In the genomic region with DNA sequence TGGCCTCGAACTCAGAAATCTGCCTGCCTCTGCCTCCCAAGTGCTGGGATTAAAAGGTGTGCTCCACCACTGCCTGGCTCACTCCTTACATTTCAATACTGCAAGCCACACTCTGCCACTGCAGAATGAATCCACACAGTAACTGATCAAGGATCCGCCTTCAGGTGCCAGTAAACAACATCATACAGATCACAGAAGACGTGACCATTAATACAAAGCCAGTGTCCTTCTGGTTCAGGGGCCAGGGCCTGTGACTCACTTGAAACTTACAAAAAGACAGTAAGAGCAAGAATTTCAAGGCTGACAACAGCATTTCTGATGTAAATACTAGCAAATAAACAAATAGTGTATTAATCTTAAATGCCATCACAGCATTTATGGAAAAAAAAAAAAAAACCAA, we compare ENCODE assay signal across 30 mouse cellular contexts.
"Had no signal": no experiment of that assay in that cellular context is flagged by ENCODE, and none has a peak within 500 bp of the region (broad histone marks: within the 10 kb centered on the region; RNA-seq: fewer than 3 reads in every experiment).

No protein-coding gene starts in this region.

- H3K4me3 ChIP-seq: heart, embryonic 12.5 days; heart, embryonic 13.5 days; heart, embryonic 15.5 days; hindbrain, embryonic 10.5 days; hindbrain, embryonic 12.5 days; hindbrain, embryonic 13.5 days; hindbrain, embryonic 15.5 days; intestine, embryonic 15.5 days; kidney, embryonic 15.5 days; layer of hippocampus, adult 2 months; left cerebral cortex, adult 2 months had no signal

- H3K27me3 ChIP-seq: heart, embryonic 12.5 days; heart, embryonic 13.5 days; heart, embryonic 15.5 days; hindbrain, embryonic 12.5 days; hindbrain, embryonic 13.5 days; hindbrain, embryonic 15.5 days; intestine, embryonic 15.5 days; kidney, embryonic 15.5 days had no signal

- H3K27ac ChIP-seq: heart, embryonic 13.5 days; heart, embryonic 15.5 days; hindbrain, embryonic 10.5 days; hindbrain, embryonic 12.5 days; hindbrain, embryonic 13.5 days; hindbrain, embryonic 14.5 days; hindbrain, embryonic 15.5 days; hindbrain, postnatal 0 days; intestine, embryonic 15.5 days; kidney, embryonic 15.5 days; kidney, postnatal 0 days; layer of hippocampus, adult 2 months; left cerebral cortex, adult 2 months had no signal

- H3K4me1 ChIP-seq: hindbrain, embryonic 10.5 days; hindbrain, embryonic 12.5 days; hindbrain, embryonic 13.5 days; hindbrain, embryonic 15.5 days; intestine, embryonic 15.5 days; kidney, embryonic 15.5 days had no signal

- DNase-seq: heart, postnatal 10 days; heart, postnatal 14 days; heart, postnatal 36 days; heart, postnatal 4 days; kidney, adult 11 months; kidney, adult 18-20 months; kidney, adult 2 months; kidney, adult 8-10 months; kidney, adult 9 months; kidney, postnatal 10 days; kidney, postnatal 14 days; kidney, postnatal 25 days; kidney, postnatal 36 days; kidney, postnatal 4 days; layer of hippocampus, adult 9-11 months; layer of hippocampus, postnatal 36 days had no signal

- H3K9me3 ChIP-seq: heart, embryonic 12.5 days; heart, embryonic 13.5 days; heart, embryonic 15.5 days; hindbrain, embryonic 10.5 days; hindbrain, embryonic 12.5 days; hindbrain, embryonic 13.5 days; hindbrain, embryonic 15.5 days; intestine, embryonic 15.5 days; kidney, embryonic 15.5 days had no signal

- H3K9ac ChIP-seq: heart, embryonic 12.5 days; heart, embryonic 13.5 days; heart, embryonic 15.5 days; hindbrain, embryonic 12.5 days; hindbrain, embryonic 13.5 days; hindbrain, embryonic 14.5 days; hindbrain, embryonic 15.5 days; intestine, embryonic 15.5 days; kidney, embryonic 15.5 days had no signal
